Mouse (Mus musculus) regulatory T cell (primary cell): ENCODE results near the gene Tmem251.

ENCODE experiments used
- in situ Hi-C: fragments of 300-600 bp; cut with MboI, MseI; formaldehyde crosslinking; loops from one replicate; pipeline ENCODE4 v1.15.1; 2025; ENCODE audit warnings: high pct_unique_total_duplicates

Gene Tmem251

GRCm38 (mm10) chr12:102743589-102744574, at the start of gene Tmem251, which contains the start of gene Moap1:
Gene Tmem251, plus strand, starts transcription at chr12:102743762.
Gene Moap1, minus strand, starts transcription at chr12:102743661.
- in situ Hi-C loops, result loop anchor here (25.0 kb wide), 1 partner anchor 232 kb away; no protein-coding TSS in a partner anchor

- in situ Hi-C loops, result loop anchor here (25.0 kb wide), 1 partner anchor 1683 kb away; no protein-coding TSS in a partner anchor
Measured at GRCm38 (mm10) chr12:102695369-102696239, 48.0 kb upstream of the Tmem251 start.

GRCm38 (mm10) chr12:102696635-102697354, 46.8 kb upstream of the Tmem251 start:
- in situ Hi-C loops, result loop anchor here (25.0 kb wide), 1 partner anchor 1684 kb away; no protein-coding TSS in a partner anchor

GRCm38 (mm10) chr12:102697381-102697780, 46.2 kb upstream of the Tmem251 start:
- in situ Hi-C loops, result loop anchor here (25.0 kb wide), 1 partner anchor 1685 kb away; no protein-coding TSS in a partner anchor

GRCm38 (mm10) chr12:102698089-102698684, 45.4 kb upstream of the Tmem251 start:
- in situ Hi-C loops, result loop anchor here (25.0 kb wide), 1 partner anchor 1686 kb away; no protein-coding TSS in a partner anchor

- in situ Hi-C loops, result loop anchor here (25.0 kb wide), 1 partner anchor 1687 kb away; no protein-coding TSS in a partner anchor
Measured at GRCm38 (mm10) chr12:102699156-102699555, 44.4 kb upstream of the Tmem251 start.

GRCm38 (mm10) chr12:102700453-102700852, 43.1 kb upstream of the Tmem251 start:
- in situ Hi-C loops, result no loop called here

GRCm38 (mm10) chr12:102701691-102702207, 41.8 kb upstream of the Tmem251 start:
- in situ Hi-C loops, result no loop called here

- in situ Hi-C loops, result no loop called here
Measured at GRCm38 (mm10) chr12:102702356-102703110, 41.0 kb upstream of the Tmem251 start.

GRCm38 (mm10) chr12:102703111-102703412, 40.5 kb upstream of the Tmem251 start:
- in situ Hi-C loops, result no loop called here

- in situ Hi-C loops, result no loop called here
Measured at GRCm38 (mm10) chr12:102703441-102703840, 40.1 kb upstream of the Tmem251 start.

GRCm38 (mm10) chr12:102703921-102704408, 39.6 kb upstream of the Tmem251 start:
- in situ Hi-C loops, result no loop called here

- in situ Hi-C loops, result loop anchor here (5.0 kb wide), 1 partner anchor 122 kb away; no protein-coding TSS in a partner anchor
Measured at GRCm38 (mm10) chr12:102704457-102705198, 38.9 kb upstream of the Tmem251 start, which contains the start of gene Itpk1. Gene Itpk1, minus strand, starts transcription at chr12:102704930.

GRCm38 (mm10) chr12:102705216-102705871, 38.2 kb upstream of the Tmem251 start:
- in situ Hi-C loops, result loop anchor here (5.0 kb wide), 1 partner anchor 123 kb away; no protein-coding TSS in a partner anchor

- in situ Hi-C loops, result loop anchor here (5.0 kb wide), 1 partner anchor 124 kb away; no protein-coding TSS in a partner anchor
Measured at GRCm38 (mm10) chr12:102705906-102706640, 37.5 kb upstream of the Tmem251 start.

- in situ Hi-C loops, result loop anchor here (5.0 kb wide), 1 partner anchor 125 kb away; no protein-coding TSS in a partner anchor
Measured at GRCm38 (mm10) chr12:102706833-102707463, 36.6 kb upstream of the Tmem251 start.
